Mouse (Mus musculus): ENCODE measurements at regions not wholly inside any gene's neighbourhood (a gene's known extent, or its start where the extent isn't known, plus 50 kb on each side); places are given as distances from the start of the nearest gene placed in this dataset.

GRCm38 (mm10) chr8:89325751-89326351, 281.9 kb upstream of the Sall1 start:
- no peak for TF ChIP-seq CTCF (IDR thresholded peaks at IDR 0.05; ENCODE audit: extremely low read depth, insufficient read length, insufficient replicate concordance, low read depth, low read length)
- 94% methylated on average over 2 of the region's 2 CpGs for WGBS

DNA sequence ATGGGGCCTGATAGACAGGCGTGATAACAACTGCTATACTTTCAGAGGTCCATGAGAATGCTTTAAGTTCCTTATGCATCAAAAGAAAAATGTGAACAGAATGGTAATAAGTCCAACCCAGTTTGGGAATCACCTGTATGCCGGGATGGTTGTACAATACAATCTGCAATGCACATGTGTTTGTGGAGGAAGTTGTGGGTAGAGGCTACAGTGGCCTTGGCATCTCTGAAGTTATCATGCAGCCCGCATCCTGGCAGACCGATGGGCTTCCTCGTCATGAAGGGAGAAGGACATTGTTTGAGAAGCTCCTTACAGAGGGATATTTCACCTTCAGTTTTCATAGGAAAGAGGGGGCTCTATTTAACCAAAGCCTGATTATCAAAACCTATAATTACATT, 281.3 kb upstream of the Sall1 start:
- 86% methylated on average over 5 of the region's 5 CpGs for WGBS
- no peak overlapping the region for H3K4me3 ChIP-seq (ENCODE audit: low read depth, low read length)
- no peaks in the 10 kb centered on the region for H3K36me3 ChIP-seq (ENCODE audit: control insufficient read depth, insufficient read depth, low read length)
- H3K4me1 ChIP-seq (ENCODE audit: control insufficient read depth, insufficient read depth, insufficient read length, low read length): no peaks in the 10 kb centered on the region
- H3K27ac ChIP-seq (ENCODE audit: insufficient read depth, low read depth, low read length): no peak overlapping the region
- TF ChIP-seq POLR2A (IDR thresholded peaks at IDR 0.05; ENCODE audit: low read depth, low read length) (no peak), CTCF (IDR thresholded peaks at IDR 0.05; ENCODE audit: extremely low read depth, insufficient read length, insufficient replicate concordance, low read depth, low read length) (no peak)
- H3K27me3 ChIP-seq (ENCODE audit: control insufficient read depth, insufficient read depth, low read length): no peaks in the 10 kb centered on the region

More at GRCm38 (mm10) chr8:89325751-89326351, 281.9 kb upstream of the Sall1 start:
- H3K4me3 ChIP-seq (ENCODE audit: low read depth, low read length): no peak overlapping the region
- H3K4me1 ChIP-seq (ENCODE audit: control insufficient read depth, insufficient read depth, insufficient read length, low read length): no peaks in the 10 kb centered on the region
- no peaks in the 10 kb centered on the region for H3K27me3 ChIP-seq (ENCODE audit: control insufficient read depth, insufficient read depth, low read length)
- H3K36me3 ChIP-seq (ENCODE audit: control insufficient read depth, insufficient read depth, low read length): no peaks in the 10 kb centered on the region
- H3K27ac ChIP-seq (ENCODE audit: insufficient read depth, low read depth, low read length): no peak overlapping the region

- no peak overlapping the region for H3K27ac ChIP-seq (ENCODE audit: insufficient read depth, low read depth, low read length)
- 82% methylated on average over 12 of the region's 12 CpGs for WGBS
These were observed 280.7 kb upstream of the Sall1 start for GRCm38 (mm10) chr8:89324462-89325247.

DNA sequence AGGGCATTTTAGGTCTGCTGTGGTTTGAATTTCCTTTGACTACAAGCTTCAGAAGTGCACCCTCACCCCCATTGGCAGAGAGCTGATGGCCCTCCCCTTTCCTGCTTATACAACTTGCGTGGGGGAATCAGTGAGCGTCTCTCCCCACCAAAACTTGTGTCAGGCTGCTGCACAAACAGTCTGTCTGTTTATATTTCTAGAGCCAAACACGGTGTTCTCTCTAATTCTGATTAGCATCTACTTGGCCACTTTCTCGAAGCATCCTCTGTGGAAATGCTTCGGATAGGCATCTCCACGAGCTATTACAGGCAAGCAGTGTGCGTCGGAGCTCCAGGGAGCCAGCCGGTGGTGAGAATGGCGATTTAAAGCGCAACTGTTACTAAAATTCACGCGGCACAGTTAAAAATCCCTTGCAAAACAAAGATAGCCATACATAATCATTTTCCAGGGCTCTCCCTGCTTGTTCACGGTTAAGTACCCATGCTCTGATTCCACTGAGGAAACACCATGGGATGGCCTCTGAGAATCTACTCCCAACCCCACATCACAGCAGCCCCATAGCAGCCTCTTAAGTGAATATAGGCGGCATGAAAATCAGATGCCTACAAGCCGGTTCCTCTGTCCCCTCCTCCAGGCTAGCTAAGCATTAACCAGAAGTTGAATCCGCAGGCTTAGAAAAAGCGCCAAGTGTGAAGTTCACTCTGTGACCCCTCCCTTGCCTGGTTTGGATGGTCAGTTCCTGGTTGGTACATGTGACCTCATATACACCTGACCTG, 273.7 kb upstream of the Sall1 start:
- H3K36me3 ChIP-seq (ENCODE audit: control insufficient read depth, insufficient read depth, low read length): no peaks in the 10 kb centered on the region
- H3K27me3 ChIP-seq (ENCODE audit: control insufficient read depth, insufficient read depth, low read length): no peaks in the 10 kb centered on the region
- peak overlapping the region; percentile 36 for H3K27ac ChIP-seq (ENCODE audit: insufficient read depth, low read depth, low read length)
- TF ChIP-seq POLR2A (IDR thresholded peaks at IDR 0.05; ENCODE audit: low read depth, low read length): no peak
- no peak for TF ChIP-seq CTCF (IDR thresholded peaks at IDR 0.05; ENCODE audit: extremely low read depth, insufficient read length, insufficient replicate concordance, low read depth, low read length)
- H3K4me3 ChIP-seq (ENCODE audit: low read depth, low read length): peak overlapping the region; percentile 38; the same call in 1 of the 2 replicates
- H3K4me1 ChIP-seq (ENCODE audit: control insufficient read depth, insufficient read depth, insufficient read length, low read length): peaks cover 5% of the 10 kb centered on the region; the same call in 1 of the 2 replicates
- WGBS: 11% methylated on average over 18 of the region's 18 CpGs

More at GRCm38 (mm10) chr8:89324462-89325247, 280.7 kb upstream of the Sall1 start:
- TF ChIP-seq POLR2A (IDR thresholded peaks at IDR 0.05; ENCODE audit: low read depth, low read length) (no peak), CTCF (IDR thresholded peaks at IDR 0.05; ENCODE audit: extremely low read depth, insufficient read length, insufficient replicate concordance, low read depth, low read length) (no peak)
- Histone ChIP-seq H3K27me3 (ENCODE audit: control insufficient read depth, insufficient read depth, low read length) (no peaks in the 10 kb centered on the region), H3K36me3 (ENCODE audit: control insufficient read depth, insufficient read depth, low read length) (no peaks in the 10 kb centered on the region), H3K4me3 (ENCODE audit: low read depth, low read length) (no peak overlapping the region), H3K4me1 (ENCODE audit: control insufficient read depth, insufficient read depth, insufficient read length, low read length) (no peaks in the 10 kb centered on the region)

DNA sequence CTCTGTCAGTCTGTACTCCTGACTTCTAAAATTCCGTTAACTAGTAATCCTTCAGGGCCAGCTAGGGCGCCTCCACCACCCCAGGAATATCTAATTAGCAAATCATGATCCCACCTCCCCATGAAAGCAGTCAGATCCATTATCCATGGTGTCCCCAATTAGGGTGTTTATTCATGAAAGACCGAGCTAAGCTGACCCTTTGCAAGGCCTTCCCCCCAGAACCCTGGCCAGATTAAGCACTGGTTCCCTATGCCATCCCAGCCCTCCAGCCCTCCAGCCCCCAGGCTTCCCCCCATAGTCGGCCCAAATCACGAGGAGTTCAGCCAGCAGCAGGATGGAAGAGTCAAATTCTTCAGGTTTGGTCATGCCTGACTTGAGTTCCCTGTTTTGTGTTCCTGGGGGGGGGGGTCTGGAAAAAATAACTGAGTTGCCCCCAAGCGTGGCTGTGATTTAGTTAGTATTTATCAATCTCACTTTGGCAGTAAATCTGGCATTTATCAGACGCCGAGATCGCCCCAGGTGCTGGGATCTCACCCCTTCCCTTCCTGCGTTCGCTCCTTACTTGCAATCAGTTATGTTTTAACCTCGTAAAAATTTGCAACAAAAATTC, 272.7 kb upstream of the Sall1 start:
- Histone ChIP-seq H3K4me3 (ENCODE audit: low read depth, low read length) (no peak overlapping the region), H3K4me1 (ENCODE audit: control insufficient read depth, insufficient read depth, insufficient read length, low read length) (peaks cover 5% of the 10 kb centered on the region; the same call in 1 of the 2 replicates), H3K36me3 (ENCODE audit: control insufficient read depth, insufficient read depth, low read length) (no peaks in the 10 kb centered on the region), H3K27ac (ENCODE audit: insufficient read depth, low read depth, low read length) (no peak overlapping the region), H3K27me3 (ENCODE audit: control insufficient read depth, insufficient read depth, low read length) (no peaks in the 10 kb centered on the region)
- 77% methylated on average over 12 of the region's 12 CpGs for WGBS
- TF ChIP-seq POLR2A (IDR thresholded peaks at IDR 0.05; ENCODE audit: low read depth, low read length) (no peak), CTCF (IDR thresholded peaks at IDR 0.05; ENCODE audit: extremely low read depth, insufficient read length, insufficient replicate concordance, low read depth, low read length) (no peak)

- peaks cover 5% of the 10 kb centered on the region; the same call in 1 of the 2 replicates for H3K4me1 ChIP-seq (ENCODE audit: control insufficient read depth, insufficient read depth, insufficient read length, low read length)
- no peak overlapping the region for H3K27ac ChIP-seq (ENCODE audit: insufficient read depth, low read depth, low read length)
- no peaks in the 10 kb centered on the region for H3K27me3 ChIP-seq (ENCODE audit: control insufficient read depth, insufficient read depth, low read length)
- TF ChIP-seq CTCF (IDR thresholded peaks at IDR 0.05; ENCODE audit: extremely low read depth, insufficient read length, insufficient replicate concordance, low read depth, low read length): no peak
- no peak for TF ChIP-seq POLR2A (IDR thresholded peaks at IDR 0.05; ENCODE audit: low read depth, low read length)
- 88% methylated on average over 3 of the region's 3 CpGs for WGBS
- H3K36me3 ChIP-seq (ENCODE audit: control insufficient read depth, insufficient read depth, low read length): no peaks in the 10 kb centered on the region
- no peak overlapping the region for H3K4me3 ChIP-seq (ENCODE audit: low read depth, low read length)
These were observed 270.9 kb upstream of the Sall1 start for GRCm38 (mm10) chr8:89314907-89315306.

Data from small intestine, adult 2 months (tissue).